Mouse (Mus musculus): ENCODE measurements around the gene Olfr872.

GRCm38 (mm10) chr9:20211477-20211876 is 25.4 kb upstream of the Olfr872 start:
- TF ChIP-seq POLR2A (IDR thresholded peaks at IDR 0.05; ENCODE audit: borderline replicate concordance, low read depth, low read length) (no peak), CTCF (IDR thresholded peaks at IDR 0.05; ENCODE audit: low read depth, low read length) (no peak)
